Mouse (Mus musculus) activated CD4-positive, CD25-positive, alpha-beta regulatory T cell, adult 4 months (primary cell): Measurements from ENCODE around the gene H2-K1. TPM values are rescaled to one million over a fixed set of nuclear protein-coding genes. Genes with fewer than 3 reads are reported as not detected.
A peak's percentile ranks its signal among the peaks of the same experiment; 100 is the strongest.
"Not testable (repeated sequence)": the region's sequence is repeated elsewhere in the genome, so short reads cannot be mapped to it uniquely, and the experiment has no call there.

Experiments used
- ATAC-seq: one replicate; pipeline ENCODE4 v1.8.0; 2017
- polyA plus RNA-seq, 2 experiments: library from polyadenylated mRNA; unstranded; fragments of 100-300 nt; shearing (Covaris generic); gene quantifications; one replicate each; pipeline ENCODE4 v1.2.1; 2017

Gene H2-K1
- polyA plus RNA-seq, 2 experiments from 2014 or later = 4,668 to 6,585 TPM

DNA sequence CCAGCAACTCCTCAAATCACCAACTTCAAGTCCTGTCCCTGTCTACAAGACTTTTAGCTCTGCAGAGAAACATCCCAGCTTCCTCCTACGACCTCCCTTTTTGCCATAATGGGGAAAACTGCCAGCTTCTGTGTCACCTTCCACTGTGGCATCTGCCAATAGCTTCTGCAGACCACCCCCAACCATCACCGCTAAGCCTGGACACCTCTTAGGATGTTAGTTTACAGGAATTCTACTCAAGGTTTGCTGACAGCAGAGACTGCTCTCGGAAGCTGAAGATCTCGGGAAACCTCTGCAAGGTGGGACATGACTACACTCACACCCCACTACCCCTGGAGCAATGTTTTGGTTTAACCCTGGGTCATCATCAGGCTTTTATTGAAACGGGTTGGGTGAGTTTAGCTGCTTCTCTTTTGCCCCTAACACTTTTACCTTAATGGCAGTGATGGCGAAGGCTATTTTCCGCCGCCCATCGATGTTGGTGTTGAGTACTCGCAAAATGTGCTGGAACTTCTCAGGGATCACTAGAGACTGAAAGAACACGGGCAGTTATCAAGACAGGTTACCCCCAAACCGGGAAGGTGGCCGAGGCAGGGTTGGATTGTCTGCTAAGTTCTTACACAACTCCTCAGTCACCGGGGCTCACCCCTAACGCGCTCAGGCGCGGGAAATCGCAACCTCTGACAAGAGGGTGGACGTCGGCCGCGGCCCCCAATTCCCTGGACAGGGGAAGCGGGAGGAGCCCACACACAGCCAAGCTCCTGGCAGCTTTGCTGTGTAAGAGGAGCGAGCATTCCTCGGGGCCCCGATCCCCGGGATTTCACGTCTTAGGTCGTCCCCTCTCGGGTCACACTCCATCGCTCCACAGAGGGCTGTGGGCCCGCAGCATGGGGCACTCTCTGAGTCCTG is 45.2 kb downstream of the H2-K1 start:
- ATAC-seq = no peak

DNA sequence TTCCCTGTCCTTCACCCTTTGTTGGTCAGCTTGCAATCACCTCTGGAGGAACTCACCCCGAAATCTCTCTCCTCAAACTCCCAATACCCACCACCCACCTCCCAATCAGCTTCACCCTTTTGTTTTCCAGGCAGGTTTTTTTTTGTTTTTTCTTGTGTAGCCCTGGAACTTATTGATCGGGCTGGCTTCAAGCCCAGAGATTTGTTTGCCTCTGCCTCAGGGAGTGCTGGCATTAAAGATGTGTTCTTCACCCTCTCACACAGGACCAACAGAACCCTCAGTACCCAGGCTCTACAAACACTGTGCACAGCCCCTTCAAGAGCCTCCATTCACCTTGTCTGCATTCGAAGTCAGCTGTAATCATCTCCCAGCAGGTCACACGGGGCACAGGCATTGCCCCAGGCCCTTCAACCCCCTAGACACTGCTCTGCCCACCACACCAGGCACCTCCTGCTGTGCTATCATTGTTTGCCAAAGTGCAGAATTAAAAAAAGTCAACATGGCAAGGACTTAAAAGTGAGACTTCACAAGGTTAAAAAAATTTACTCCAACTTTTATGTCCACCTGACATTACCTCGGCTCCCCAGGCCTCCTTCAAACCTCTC is 46.1 kb downstream of the H2-K1 start:
- ATAC-seq = no peak

DNA sequence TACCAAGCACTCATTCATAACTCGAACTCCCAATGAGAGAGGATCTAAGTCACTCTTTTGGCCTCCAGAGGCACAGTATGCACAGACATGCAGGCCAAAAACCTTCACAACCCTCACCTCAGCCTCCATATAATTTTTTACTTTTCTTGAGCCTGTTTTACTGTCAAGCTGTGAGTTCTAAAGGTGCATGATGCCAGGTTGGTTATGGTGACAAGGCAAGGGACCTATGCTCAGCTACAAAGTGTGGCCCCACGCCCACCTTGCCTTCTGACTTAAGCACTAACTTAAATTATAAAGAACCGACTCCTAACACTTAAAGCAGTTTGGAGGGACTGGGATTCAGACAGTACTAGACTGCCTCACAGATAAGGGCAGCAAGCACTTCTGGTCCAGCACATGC is 46.8 kb downstream of the H2-K1 start:
- no peak for ATAC-seq

DNA sequence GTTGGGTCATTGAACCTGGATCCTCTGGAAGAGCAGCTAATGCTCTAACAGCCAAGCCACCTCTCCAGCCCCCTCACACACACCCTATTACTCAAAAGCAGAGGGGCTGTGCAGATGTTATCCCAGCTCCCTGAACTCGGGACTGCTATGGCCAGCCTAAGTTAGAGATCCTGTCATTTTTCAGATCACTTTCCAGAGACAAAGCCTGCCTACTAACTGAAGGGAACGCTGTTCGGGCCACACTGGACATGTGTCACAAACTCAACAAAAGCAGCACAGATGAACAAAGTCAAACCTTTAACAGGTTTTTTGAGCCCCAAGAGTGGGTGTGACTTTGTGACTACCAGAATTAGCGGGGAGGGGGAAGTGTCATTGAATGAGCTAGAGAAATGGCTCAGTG is 47.3 kb downstream of the H2-K1 start:
- no peak for ATAC-seq

DNA sequence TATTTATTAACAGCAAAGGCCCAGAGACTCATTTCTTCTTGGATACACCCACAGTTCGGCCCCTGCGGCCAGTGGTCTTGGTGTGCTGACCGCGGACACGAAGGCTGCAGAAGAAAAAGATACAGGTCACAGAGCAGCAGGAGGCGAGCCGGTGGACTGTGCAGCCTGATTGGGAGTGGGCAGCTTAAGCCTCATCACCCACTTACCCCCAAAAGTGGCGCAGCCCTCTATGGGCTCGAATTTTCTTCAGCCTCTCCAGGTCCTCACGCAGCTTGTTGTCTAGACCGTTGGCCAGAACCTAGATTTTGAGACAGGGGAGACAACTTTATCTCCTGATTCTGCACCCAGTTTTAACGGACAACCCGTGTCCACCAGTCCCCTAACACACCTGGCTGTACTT is 48.1 kb downstream of the H2-K1 start:
- ATAC-seq = not testable (repeated sequence)

DNA sequence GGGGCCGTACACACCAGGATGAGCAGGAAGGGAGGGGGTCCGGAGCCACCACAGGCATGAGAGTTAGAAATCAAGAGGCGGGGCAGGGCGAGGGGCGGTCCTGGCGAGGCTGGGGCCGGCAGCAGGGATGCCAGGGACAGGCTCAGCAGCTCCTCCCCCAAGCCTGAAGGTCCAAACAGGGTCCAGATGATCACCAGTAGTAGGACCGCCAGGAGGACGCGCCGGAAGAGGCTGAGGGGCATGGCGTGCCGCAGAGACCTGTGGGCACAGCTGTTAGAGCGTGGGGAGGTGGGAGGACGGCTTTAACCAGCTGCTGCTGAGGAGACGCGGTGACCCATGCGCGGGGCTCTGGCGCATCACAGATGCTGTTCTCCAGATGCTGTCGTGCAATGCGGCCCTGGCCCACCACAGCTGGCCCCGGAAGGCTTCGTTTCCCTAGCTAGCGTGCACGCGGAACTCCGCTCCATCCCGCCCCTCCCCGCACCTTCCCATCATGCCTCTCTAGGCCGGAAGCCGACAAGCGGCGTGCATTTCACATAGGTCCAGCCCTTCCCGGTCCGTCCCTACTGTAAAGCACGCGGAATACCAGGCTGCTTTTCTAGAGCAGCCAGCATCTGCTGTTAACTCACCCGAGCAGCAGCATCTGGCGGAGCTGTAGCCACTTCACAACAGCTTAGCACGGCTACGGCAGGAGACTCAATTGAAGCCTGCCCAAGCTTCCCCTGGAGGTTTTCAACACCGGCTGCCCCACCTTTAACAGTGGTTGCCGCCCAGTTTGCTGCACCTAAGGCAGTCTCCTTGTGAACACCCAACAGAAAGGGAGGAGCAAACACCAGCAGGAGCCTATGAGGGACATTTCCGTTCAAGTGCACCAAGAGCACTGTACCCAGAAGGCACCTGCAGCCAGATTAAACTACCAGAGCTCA is 48.9 kb downstream of the H2-K1 start, which contains the start of gene B3galt4:
TSS of gene B3galt4 (minus strand) at position 468 of the 926 bp plus-strand sequence.
- ATAC-seq = peak; percentile 64

DNA sequence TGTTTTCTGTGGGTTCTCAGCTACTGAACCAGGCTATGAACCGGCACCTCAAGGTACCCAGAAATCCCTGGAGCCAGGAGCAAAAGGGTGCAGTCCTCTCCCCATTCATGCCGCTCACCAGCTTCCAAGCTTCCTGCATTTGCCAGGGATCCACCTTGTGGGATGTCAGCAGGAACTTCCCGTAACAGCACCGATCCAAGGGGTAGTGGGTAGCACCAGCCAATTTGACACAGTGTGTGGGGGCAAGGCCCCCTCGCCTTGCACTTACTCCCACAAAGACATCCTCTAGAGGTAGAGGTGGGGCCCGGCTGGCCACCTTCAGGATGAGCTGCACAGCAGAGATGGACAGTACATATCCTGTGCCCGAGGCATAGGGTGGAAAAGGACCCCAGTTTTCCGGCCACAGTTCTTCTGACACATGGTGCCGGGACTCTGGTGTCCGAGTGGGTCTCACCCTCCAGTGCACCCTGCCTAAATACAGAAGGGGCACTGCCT is 50.0 kb downstream of the H2-K1 start:
- ATAC-seq = no peak

DNA sequence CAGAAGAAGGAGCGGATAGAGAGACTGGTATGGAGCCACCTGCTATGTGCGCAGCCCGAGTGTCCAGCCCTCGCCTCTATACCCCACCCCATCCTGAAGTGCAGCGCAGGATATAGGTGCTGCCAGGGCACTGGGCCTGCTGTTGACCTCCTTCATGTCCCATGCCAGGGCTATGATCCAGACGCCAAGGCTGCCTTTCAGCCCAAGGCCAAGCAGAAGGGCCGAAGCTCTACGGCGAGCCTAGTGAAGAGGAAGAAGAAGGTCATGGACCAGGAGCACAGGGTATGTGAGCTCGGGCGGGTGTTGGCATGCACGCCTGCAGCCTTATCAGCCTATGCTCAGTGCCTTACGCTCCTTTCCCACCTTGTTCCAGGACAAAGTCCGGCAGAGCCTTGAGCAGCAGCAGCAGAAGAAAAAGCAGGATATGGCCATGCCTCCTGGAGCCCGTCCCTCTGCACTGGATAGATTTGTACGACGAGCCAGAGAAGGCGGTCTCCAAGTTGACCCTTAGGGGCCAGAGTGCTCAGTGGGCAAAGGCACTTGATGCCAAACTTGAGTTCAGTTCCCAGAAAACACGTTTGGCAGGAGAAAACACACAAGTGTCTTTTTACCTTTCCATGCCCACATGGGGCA is 51.1 kb downstream of the H2-K1 start:
- no peak for ATAC-seq

DNA sequence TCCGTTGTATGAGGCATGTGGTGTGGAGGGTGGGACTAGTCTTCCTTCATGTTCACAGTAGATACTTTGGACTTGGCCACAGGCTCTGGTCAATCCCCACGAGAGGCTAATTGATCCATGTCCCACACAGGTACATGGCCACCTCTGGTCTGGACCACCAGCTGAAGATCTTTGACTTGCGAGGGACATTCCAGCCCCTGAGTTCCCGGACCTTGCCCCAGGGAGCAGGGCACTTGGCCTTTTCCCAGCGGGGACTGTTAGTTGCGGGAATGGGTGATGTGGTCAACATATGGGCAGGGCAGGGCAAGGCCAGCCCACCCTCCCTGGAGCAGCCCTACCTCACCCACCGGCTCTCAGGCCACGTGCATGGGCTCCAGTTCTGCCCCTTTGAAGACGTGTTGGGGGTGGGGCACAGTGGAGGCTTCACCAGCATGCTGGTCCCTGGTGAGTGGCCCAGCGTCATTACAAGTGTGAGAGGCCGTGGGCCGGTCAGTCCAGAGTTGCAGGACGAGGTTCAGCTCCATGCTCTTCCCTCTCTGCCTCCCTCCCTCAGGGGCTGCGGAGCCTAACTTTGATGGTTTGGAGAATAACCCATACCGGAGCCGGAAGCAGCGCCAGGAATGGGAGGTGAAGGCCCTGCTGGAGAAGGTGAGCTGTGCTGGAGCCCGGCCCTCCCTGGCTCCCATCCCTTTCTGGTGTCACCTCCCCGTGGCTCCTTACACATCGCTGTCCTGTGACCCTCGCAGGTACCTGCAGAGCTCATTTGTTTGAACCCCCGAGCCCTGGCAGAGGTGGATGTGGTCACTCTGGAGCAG is 51.9 kb downstream of the H2-K1 start:
- ATAC-seq = no peak

DNA sequence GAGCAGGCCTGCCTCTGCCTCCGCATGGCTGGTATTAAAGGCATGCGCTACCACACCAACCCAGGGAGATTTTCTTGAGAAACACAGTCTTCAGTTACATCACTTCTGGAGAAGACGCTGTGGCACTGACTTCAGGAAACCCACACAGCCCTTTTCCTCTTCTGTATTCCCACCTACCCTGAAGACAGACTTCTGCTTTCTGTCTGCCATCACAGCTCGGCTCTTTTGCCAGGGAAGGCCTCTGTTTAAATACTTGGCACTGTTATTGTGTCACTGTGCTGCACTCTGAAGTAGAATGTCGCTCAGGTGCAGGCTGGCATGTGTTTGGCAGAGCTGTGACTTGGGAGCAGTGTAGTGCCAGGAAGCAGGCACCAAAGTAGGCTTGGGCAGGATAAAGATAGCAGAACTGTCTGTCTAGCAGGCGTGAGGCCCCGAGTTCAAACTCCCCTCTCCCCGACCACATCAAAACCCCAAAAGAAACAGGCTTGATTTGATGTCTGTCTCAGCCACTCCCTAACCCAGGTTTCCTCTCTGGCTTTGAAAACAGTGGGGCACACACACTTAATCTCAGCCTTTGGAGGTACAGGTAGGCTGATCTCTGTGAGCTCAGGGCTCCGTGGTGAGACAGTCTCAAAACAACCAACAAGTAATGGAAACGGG is 52.6 kb downstream of the H2-K1 start:
- peak; percentile 26 for ATAC-seq

Other genes starting within 250 kb of the H2-K1 start
- 100 to 1,000 TPM; 227 to 308 TPM for gene Rab11b, start 239.8 kb downstream of the H2-K1 start, polyA plus RNA-seq
- gene Angptl4, start 218.5 kb downstream of the H2-K1 start, polyA plus RNA-seq = 1 to 10 TPM; 3.7 to 4.8 TPM
- gene Kank3, start 189.8 kb downstream of the H2-K1 start, polyA plus RNA-seq = 1 to 10 TPM; 1.9 to 3.3 TPM
- 1,000 to 10,000 TPM; 1,524 to 2,342 TPM for gene Rps28, start 175.8 kb downstream of the H2-K1 start, polyA plus RNA-seq
- gene Ndufa7, start 175.8 kb downstream of the H2-K1 start, polyA plus RNA-seq = 100 to 1,000 TPM; 389 to 432 TPM
- 10 to 100 TPM; 11.4 to 15.9 TPM for gene Cd320, start 157.3 kb downstream of the H2-K1 start, polyA plus RNA-seq
- not detected for gene Gm7029, start 126.5 kb downstream of the H2-K1 start, polyA plus RNA-seq
- 1 to 10 TPM; 1.5 to 2.5 TPM for gene Kifc1, start 109.7 kb downstream of the H2-K1 start, polyA plus RNA-seq
- 10 to 100 TPM in 1 of 2 experiments, 1 to 10 TPM in 1; 6.5 to 15.4 TPM for gene Platr17, start 95.2 kb downstream of the H2-K1 start, polyA plus RNA-seq
- gene Daxx, start 90.9 kb downstream of the H2-K1 start, polyA plus RNA-seq = 100 to 1,000 TPM in 1 of 2 experiments, 10 to 100 TPM in 1; 97.4 to 149 TPM
- 100 to 1,000 TPM; 299 to 436 TPM for gene Tapbp, start 84.4 kb downstream of the H2-K1 start, polyA plus RNA-seq
- gene Zbtb22, start 84.4 kb downstream of the H2-K1 start, polyA plus RNA-seq = 1 to 10 TPM; 4.1 to 4.7 TPM
- 10 to 100 TPM; 26.5 to 34.3 TPM for gene Rgl2, start 70.8 kb downstream of the H2-K1 start, polyA plus RNA-seq
- gene Pfdn6, start 60.0 kb downstream of the H2-K1 start, polyA plus RNA-seq = 100 to 1,000 TPM; 113 to 146 TPM
- 10 to 100 TPM; 11.8 to 16.6 TPM for gene Wdr46, start 59.7 kb downstream of the H2-K1 start, polyA plus RNA-seq
- gene B3galt4, start 48.9 kb downstream of the H2-K1 start, polyA plus RNA-seq = 10 to 100 TPM; 18.7 to 19.0 TPM
- gene Vps52, start 44.5 kb downstream of the H2-K1 start, polyA plus RNA-seq = 10 to 100 TPM; 25.1 to 28.2 TPM
- 1,000 to 10,000 TPM; 6,680 to 7,218 TPM for gene Rps18, start 44.3 kb downstream of the H2-K1 start, polyA plus RNA-seq
- gene Ring1, start 24.3 kb upstream of the H2-K1 start, polyA plus RNA-seq = 1 to 10 TPM; 2.2 to 3.4 TPM
- 10 to 100 TPM; 29.3 to 35.2 TPM for gene H2-Ke6, start 27.7 kb upstream of the H2-K1 start, polyA plus RNA-seq
- gene Slc39a7, start 31.3 kb upstream of the H2-K1 start, polyA plus RNA-seq = 10 to 100 TPM; 34.6 to 49.4 TPM
- gene Rxrb, start 31.5 kb upstream of the H2-K1 start, polyA plus RNA-seq = 1 to 10 TPM; 7.2 to 9.0 TPM
- under 1 TPM; 0.07 to 0.20 TPM for gene Col11a2, start 39.1 kb upstream of the H2-K1 start, polyA plus RNA-seq
- gene H2-Oa, start 92.0 kb upstream of the H2-K1 start, polyA plus RNA-seq = 10 to 100 TPM; 42.9 to 45.4 TPM
- 100 to 1,000 TPM; 152 to 211 TPM for gene H2-DMa, start 119.2 kb upstream of the H2-K1 start, polyA plus RNA-seq
- 100 to 1,000 TPM in 1 of 2 experiments, 10 to 100 TPM in 1; 99.8 to 116 TPM for gene Brd2, start 122.3 kb upstream of the H2-K1 start, polyA plus RNA-seq
- 10 to 100 TPM in 1 of 2 experiments, 1 to 10 TPM in 1; 4.8 to 19.7 TPM for gene H2-DMb2, start 143.0 kb upstream of the H2-K1 start, polyA plus RNA-seq
- gene H2-DMb1, start 152.7 kb upstream of the H2-K1 start, polyA plus RNA-seq = 1 to 10 TPM; 1.9 to 3.7 TPM
- 100 to 1,000 TPM; 134 to 207 TPM for gene Tap1, start 187.2 kb upstream of the H2-K1 start, polyA plus RNA-seq
- gene Psmb9, start 187.4 kb upstream of the H2-K1 start, polyA plus RNA-seq = 100 to 1,000 TPM; 320 to 348 TPM
- gene Psmb8, start 197.4 kb upstream of the H2-K1 start, polyA plus RNA-seq = 1,000 to 10,000 TPM in 1 of 2 experiments, 100 to 1,000 TPM in 1; 892 to 1,228 TPM
- gene Tap2, start 203.2 kb upstream of the H2-K1 start, polyA plus RNA-seq = 100 to 1,000 TPM in 1 of 2 experiments, 10 to 100 TPM in 1; 68.0 to 148 TPM
- 10 to 100 TPM; 57.3 to 70.9 TPM for gene H2-Ob, start 238.6 kb upstream of the H2-K1 start, polyA plus RNA-seq